Mouse (Mus musculus) thymus, adult 2 months (tissue): Measurements from ENCODE around the gene Slc1a7.

Source experiments
- CTCF ChIP-seq: fragments of 200-500 bp; IDR thresholded peaks from 2 replicates; pipeline ENCODE4 v1.5.1; 2012; ENCODE audit warnings: mild to moderate bottlenecking, control low read depth, low read length, moderate library complexity, borderline replicate concordance; ENCODE audit not compliant: control insufficient read depth, poor library complexity, insufficient read depth; ENCODE audit errors: extremely low read depth
- POLR2A ChIP-seq: fragments of 200-500 bp; IDR thresholded peaks from 2 replicates; pipeline ENCODE4 v1.6.1; 2012; ENCODE audit warnings: mild to moderate bottlenecking, low read length, control low read depth, moderate library complexity; ENCODE audit not compliant: control insufficient read depth, poor library complexity, insufficient read depth; ENCODE audit errors: extremely low read depth

- TF ChIP-seq CTCF (no peak), POLR2A (no peak)
These were observed 63.6 kb downstream of the Slc1a7 start for GRCm38 (mm10) chr4:108031502-108032351.
